Mouse (Mus musculus) brown adipose tissue, adult 24 weeks (tissue): ENCODE measurements around the gene Stambp. TPM values are rescaled to one million over a fixed set of nuclear protein-coding genes. Genes with fewer than 3 reads are reported as not detected.

Experiments used
- H3K27ac ChIP-seq: fragments of 200-500 bp; replicated peaks from 2 replicates; pipeline ENCODE4 v1.5.1; 2012; ENCODE audit warnings: low read depth, mild to moderate bottlenecking, low read length
- H3K4me1 ChIP-seq: fragments of 200-500 bp; 2 replicates; pipeline ENCODE4 v1.6.1; 2012; ENCODE audit warnings: low read length, mixed read lengths; ENCODE audit not compliant: control insufficient read depth, insufficient read depth, insufficient read length
- H3K4me3 ChIP-seq: fragments of 200-500 bp; 2 replicates; pipeline ENCODE4 v1.5.1; 2012; ENCODE audit warnings: low read depth, mild to moderate bottlenecking, low read length, moderate library complexity; ENCODE audit not compliant: insufficient read depth
- polyA plus RNA-seq: library from polyadenylated mRNA; stranded (reverse); fragments of >200 nt; gene quantifications from 2 replicates; pipeline ENCODE4 v1.2.4, GENCODE M21; 2012; ENCODE audit not compliant: missing spikeins, insufficient read depth, insufficient read length

The Stambp gene
- polyA plus RNA-seq, 1 experiment: 16.4 TPM

DNA sequence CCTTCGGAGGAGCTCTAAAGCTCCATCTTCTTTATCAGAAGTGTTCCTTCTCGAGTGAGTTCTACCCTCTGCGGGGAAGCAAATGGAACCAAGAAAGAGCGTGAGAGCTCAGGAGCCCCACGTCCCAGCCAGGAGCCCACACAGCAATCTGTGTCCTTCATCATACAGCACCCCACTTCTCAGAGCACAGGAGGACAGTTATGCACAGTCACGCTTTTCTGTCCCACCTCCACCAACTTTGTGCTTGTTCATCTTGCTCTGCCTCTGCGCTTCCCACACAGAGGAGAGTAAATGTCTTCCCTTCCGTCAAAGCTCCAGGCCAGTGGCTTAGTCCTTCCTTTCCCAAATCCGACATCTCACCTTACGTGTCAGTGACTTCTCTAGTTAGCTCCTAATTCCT, 73.5 kb downstream of the Stambp start:
- no peak overlapping the region for H3K4me3 ChIP-seq
- H3K27ac ChIP-seq: peak overlapping the region; percentile 61
- peaks cover 32% of the 10 kb centered on the region for H3K4me1 ChIP-seq

DNA sequence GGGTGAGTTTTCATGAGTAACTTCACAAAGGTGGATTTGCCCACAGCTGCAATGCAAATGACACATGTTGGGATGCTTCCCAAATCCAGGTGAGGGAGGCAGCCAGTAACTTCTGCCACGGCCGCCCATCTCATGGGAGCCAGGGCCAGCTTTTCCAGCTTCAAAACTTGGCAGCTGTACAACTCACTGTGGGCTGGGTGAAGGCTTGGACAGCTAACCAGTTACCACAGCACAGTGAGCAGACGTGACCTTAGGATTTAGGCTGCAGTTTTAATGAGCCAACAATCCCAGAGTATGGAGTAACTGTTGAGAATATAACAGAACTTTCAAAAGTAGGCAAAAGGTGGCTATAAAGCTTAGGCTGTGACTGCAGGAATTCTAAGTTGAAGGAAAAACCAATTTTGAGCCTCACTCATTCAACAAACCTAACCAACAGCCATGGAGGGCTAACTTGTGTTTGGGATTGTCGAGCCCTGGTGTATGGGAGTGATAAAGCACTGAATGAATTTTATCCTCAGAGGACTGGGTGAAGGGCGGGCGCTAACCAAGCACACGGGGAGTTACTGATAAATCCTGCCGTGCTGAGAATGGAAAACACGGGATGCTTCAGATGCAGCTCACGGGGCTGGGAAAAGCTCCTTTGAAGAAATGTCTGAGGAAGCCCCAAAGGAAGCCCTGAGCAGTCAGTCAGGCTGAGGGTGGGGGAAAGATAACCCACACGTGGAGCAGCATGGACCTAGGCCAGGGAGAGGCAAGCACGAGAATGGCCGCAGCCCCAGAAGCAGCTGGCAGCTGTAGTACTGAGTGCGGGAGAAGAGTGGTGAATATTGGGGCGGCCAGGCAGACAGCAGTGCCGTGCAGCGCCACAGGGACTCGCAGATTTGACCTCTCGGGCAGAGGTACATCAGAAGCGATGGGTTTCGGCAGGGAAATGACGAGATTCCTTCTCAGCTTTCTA, 75.5 kb downstream of the Stambp start:
- peak overlapping the region; percentile 89 for H3K27ac ChIP-seq
- H3K4me3 ChIP-seq: no peak overlapping the region
- peaks cover 26% of the 10 kb centered on the region for H3K4me1 ChIP-seq

DNA sequence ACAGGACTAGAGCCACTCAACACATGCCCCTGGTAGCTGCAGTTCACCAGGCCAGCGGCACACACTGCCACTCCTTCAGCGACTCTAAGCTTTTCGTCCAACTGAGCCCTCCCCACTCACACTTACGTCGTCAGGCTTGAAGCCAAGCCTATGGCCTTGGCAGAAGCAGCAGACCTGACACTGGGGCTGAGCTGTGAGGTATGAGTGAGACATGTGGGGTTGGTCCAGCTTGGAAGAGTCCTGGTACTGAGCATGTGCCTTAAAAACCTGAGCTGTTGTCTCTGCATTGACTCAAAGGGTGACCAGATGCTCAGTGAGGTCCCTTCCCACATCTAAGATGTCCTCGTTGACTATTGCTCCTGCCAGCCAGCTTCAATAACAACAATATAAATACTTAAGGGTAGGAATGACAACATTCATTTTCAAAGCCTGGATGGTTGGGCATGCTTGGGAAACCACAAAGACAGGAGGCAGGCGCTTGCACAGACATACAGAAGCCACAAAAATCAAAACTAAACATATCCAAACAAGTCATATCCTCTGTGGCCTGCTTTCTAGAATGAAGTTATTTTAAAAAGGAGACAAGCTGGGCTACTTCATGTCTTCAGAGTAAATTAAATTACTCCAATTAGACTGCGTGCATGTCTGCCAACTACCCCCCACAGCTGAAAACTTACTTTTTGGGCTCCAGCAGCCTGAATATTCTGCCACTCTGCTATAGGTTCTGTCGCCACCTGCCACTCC, 76.3 kb downstream of the Stambp start:
- Histone ChIP-seq H3K4me1 (peaks cover 23% of the 10 kb centered on the region), H3K27ac (0 out of 2 replicates have a peak overlapping the region, but pooled peaks have one; percentile 9)

More for the DNA sequence above, 76.3 kb downstream of the Stambp start:
- no peak overlapping the region for H3K4me3 ChIP-seq

Other genes with a start within 250 kb of the Stambp start
- gene Mthfd2, start 246.8 kb downstream of the Stambp start, polyA plus RNA-seq: 5.2 and 7.4 TPM in 2 replicates
- gene Mob1a, start 246.7 kb downstream of the Stambp start, polyA plus RNA-seq: 38.1 and 43.1 TPM in 2 replicates
- 671 and 946 TPM in 2 replicates for gene Bola3, start 223.6 kb downstream of the Stambp start, polyA plus RNA-seq
- gene Tet3, start 113.6 kb downstream of the Stambp start, polyA plus RNA-seq: 5.0 and 7.0 TPM in 2 replicates
- 33.1 and 34.8 TPM in 2 replicates for gene Dguok, start 65.8 kb downstream of the Stambp start, polyA plus RNA-seq
- 1.3 and 1.9 TPM in 2 replicates for gene Actg2, start 36.5 kb downstream of the Stambp start, polyA plus RNA-seq
- not detected in 2 replicates for gene Clec4f, start 83.5 kb upstream of the Stambp start, polyA plus RNA-seq
- not detected in 2 replicates for gene Cd207, start 105.1 kb upstream of the Stambp start, polyA plus RNA-seq
- not detected in 2 replicates for gene Vax2, start 138.5 kb upstream of the Stambp start, polyA plus RNA-seq
- not detected in 2 replicates for gene Atp6v1b1, start 170.3 kb upstream of the Stambp start, polyA plus RNA-seq
- not detected in 2 replicates for gene Ankrd53, start 189.9 kb upstream of the Stambp start, polyA plus RNA-seq
- 41.1 and 53.2 TPM in 2 replicates for gene Tex261, start 203.1 kb upstream of the Stambp start, polyA plus RNA-seq
- 15.3 and 26.6 TPM in 2 replicates for gene Nagk, start 222.3 kb upstream of the Stambp start, polyA plus RNA-seq